Mouse (Mus musculus) testis, adult 2 months (tissue): ENCODE results near the gene Fam196b.

ENCODE experiments used
- CTCF ChIP-seq: fragments of 200-500 bp; IDR thresholded peaks from 2 replicates; pipeline ENCODE4 v1.5.1; 2012; ENCODE audit warnings: low read depth, mild to moderate bottlenecking, inconsistent platforms, low read length, moderate library complexity; ENCODE audit not compliant: control insufficient read depth, insufficient read depth, insufficient replicate concordance
- POLR2A ChIP-seq: fragments of 200-500 bp; IDR thresholded peaks from 2 replicates; pipeline ENCODE4 v1.6.1; 2012; ENCODE audit warnings: low read depth, mild to moderate bottlenecking, inconsistent platforms, low read length, moderate library complexity; ENCODE audit not compliant: control insufficient read depth

- no peak for TF ChIP-seq CTCF
- TF ChIP-seq POLR2A: no peak
These were observed 90.7 kb downstream of the Fam196b start for GRCm38 (mm10) chr11:34405311-34405710.
